Comparison of ENCODE assay signal across 20 mouse cellular contexts in the genomic region with DNA sequence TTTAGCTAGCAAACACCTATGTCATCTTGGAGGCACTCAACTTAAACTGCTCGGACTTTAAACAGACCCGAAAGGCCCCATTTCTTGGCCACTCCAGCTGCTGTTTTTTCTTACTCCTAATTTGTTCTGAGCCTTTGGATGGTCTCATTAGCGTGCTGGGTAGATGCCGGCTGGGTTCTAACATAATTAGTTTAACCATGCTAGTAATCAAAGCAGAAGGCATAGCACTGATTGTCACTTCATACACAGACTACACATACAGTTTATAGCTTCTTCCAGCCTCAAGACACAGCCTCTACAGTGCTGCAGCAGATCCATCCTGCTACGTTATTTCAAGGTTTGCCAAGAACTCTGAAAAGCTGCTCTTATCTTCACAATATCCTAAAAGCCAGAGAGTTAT.
"Had no signal": no experiment of that assay in that cellular context is flagged by ENCODE, and none has a peak within 500 bp of the region (broad histone marks: within the 10 kb centered on the region; RNA-seq: fewer than 3 reads in every experiment).

No protein-coding gene starts in this region.

- H3K9me3 ChIP-seq: liver, embryonic 13.5 days; midbrain, embryonic 15.5 days; neural tube, embryonic 12.5 days; neural tube, embryonic 15.5 days had no signal

- H3K9ac ChIP-seq: liver, embryonic 13.5 days; midbrain, embryonic 15.5 days; neural tube, embryonic 12.5 days; neural tube, embryonic 15.5 days had no signal

- ATAC-seq: midbrain, embryonic 15.5 days had no signal

- H3K4me3 ChIP-seq: layer of hippocampus, adult 2 months; liver, embryonic 13.5 days; midbrain, embryonic 15.5 days; neural tube, embryonic 12.5 days; neural tube, embryonic 15.5 days had no signal

- H3K27me3 ChIP-seq: liver, embryonic 13.5 days; midbrain, embryonic 15.5 days; neural tube, embryonic 12.5 days; neural tube, embryonic 15.5 days had no signal

- H3K4me2 ChIP-seq: liver, embryonic 13.5 days; midbrain, embryonic 11.5 days; midbrain, embryonic 15.5 days; neural tube, embryonic 12.5 days; neural tube, embryonic 15.5 days had no signal

- DNase-seq: kidney, adult 2 months; kidney, postnatal 25 days; layer of hippocampus, adult 9-11 months; liver, embryonic 13.5 days; lung, adult 2 months; lung, postnatal 14 days; lung, postnatal 4 days; right cerebral cortex, adult 18-20 months; right cerebral cortex, postnatal 14 days; right cerebral cortex, postnatal 4 days; thymus, adult 2 months; thymus, postnatal 14 days; thymus, postnatal 4 days had no signal

- H3K4me1 ChIP-seq: liver, embryonic 13.5 days; midbrain, embryonic 15.5 days; neural tube, embryonic 12.5 days; neural tube, embryonic 15.5 days had no signal

- H3K27ac ChIP-seq: kidney, postnatal 0 days; layer of hippocampus, adult 2 months; liver, embryonic 13.5 days; midbrain, embryonic 15.5 days; neural tube, embryonic 12.5 days; neural tube, embryonic 15.5 days; stomach, postnatal 0 days had no signal
